Mouse (Mus musculus): ENCODE data around the gene Hoxc6.

- TF ChIP-seq CTCF (IDR thresholded peaks at IDR 0.05; ENCODE audit: low read depth, low read length) (no peak), GATA1 (IDR thresholded peaks at IDR 0.05; ENCODE audit: borderline replicate concordance, low read length) (no peak), TAL1 (conservative IDR thresholded peaks at IDR 0.05; ENCODE audit: low read depth, low read length) (no peak), POLR2AphosphoS5 (IDR thresholded peaks at IDR 0.05; ENCODE audit: insufficient replicate concordance, low read depth, low read length) (no peak)
Observed at GRCm38 (mm10) chr15:103035548-103035881, 37.5 kb downstream of the Hoxc6 start.
